Comparison of ENCODE assay signal across 14 mouse cellular contexts in the genomic region with DNA sequence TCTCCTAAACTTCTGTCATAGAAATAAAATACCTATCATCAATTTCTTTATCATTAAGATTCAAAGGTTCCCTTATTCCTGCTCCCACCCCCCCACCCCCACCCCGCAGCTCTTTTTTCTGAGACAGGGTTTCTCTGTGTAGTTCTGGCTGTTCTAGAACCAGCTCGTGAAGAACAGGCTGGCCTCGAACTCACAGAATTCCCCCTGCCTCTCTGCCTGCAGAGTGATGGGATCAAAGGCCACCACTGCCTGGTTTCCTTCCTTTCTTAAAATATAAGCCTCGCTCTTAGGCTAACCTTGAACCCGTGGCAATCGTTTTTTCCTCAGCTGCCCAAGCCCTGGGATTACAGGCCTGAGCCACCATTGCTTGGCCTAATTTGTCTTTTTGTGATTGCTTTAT.
"Had no signal": no experiment of that assay in that cellular context is flagged by ENCODE, and none has a peak within 500 bp of the region (broad histone marks: within the 10 kb centered on the region; RNA-seq: fewer than 3 reads in every experiment).

No protein-coding gene starts in this region.

- H3K9ac ChIP-seq: liver, embryonic 14.5 days; lung, embryonic 15.5 days; midbrain, embryonic 12.5 days; neural tube, embryonic 12.5 days had no signal

- H3K4me3 ChIP-seq: lung, embryonic 15.5 days; megakaryocyte, embryonic 14.5 days; midbrain, embryonic 12.5 days; neural tube, embryonic 12.5 days had no signal

- H3K9me3 ChIP-seq: lung, embryonic 15.5 days; megakaryocyte, embryonic 14.5 days; midbrain, embryonic 12.5 days; neural tube, embryonic 12.5 days had no signal

- H3K27ac ChIP-seq: liver, embryonic 14.5 days; lung, embryonic 15.5 days; macrophage; midbrain, embryonic 12.5 days; neural tube, embryonic 12.5 days had no signal

- ATAC-seq: lung, postnatal 0 days had no signal

- H3K36me3 ChIP-seq: lung, embryonic 15.5 days; midbrain, embryonic 12.5 days; neural tube, embryonic 12.5 days had no signal

- H3K27me3 ChIP-seq: lung, embryonic 15.5 days; megakaryocyte, embryonic 14.5 days; midbrain, embryonic 12.5 days; neural tube, embryonic 12.5 days had no signal

- DNase-seq: lung, adult 2 months; lung, postnatal 14 days; lung, postnatal 36 days; midbrain, embryonic 14.5 days; right cerebral cortex, postnatal 14 days; thymus, postnatal 14 days; thymus, postnatal 36 days had no signal

- H3K4me2 ChIP-seq: lung, embryonic 15.5 days; midbrain, embryonic 12.5 days; neural tube, embryonic 12.5 days had no signal
